Mouse (Mus musculus) thymus, postnatal 25 days (tissue): ENCODE measurements around the gene 1700010I14Rik.

Source experiments
- DNase-seq: peaks from one replicate; pipeline ENCODE4 v3.0.0; 2022

1700010I14Rik gene

DNA sequence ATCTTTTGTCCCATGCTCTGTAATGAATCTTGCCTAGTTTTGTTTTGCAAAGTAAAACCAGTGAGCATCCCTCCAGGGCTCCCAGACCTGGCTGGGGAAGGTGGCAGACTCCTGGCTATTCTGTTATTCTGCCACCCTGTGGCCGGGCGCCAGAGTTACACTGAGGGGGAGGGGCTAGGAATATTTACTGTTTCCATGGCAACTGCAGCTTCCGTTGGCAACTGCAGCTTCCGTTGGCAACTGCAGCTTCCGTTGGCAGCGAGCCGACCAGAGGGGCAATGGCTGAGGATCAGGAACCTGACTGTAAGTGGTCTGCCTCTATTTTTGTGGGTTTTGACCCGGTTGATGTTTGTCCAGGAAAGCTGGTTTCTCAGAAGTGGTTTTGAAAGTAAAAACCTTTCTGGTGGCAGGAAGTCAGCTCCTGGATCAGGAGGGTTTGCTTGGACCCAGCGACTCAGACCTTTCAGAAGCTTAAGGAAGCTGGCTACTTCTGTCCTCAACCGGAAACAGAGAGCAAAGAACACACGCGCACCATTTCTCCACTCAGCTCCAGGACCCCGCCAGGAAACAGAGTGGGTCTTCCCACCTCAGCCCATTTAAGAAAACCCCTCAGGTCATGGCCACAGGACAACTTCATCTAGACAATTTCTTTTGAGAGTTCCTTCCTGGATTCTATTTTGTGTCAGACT lies at the start of gene 1700010I14Rik:
Gene 1700010I14Rik (plus strand): TSS at position 215 of the 689 bp plus-strand sequence.
- peak; percentile 91 for DNase-seq

DNA sequence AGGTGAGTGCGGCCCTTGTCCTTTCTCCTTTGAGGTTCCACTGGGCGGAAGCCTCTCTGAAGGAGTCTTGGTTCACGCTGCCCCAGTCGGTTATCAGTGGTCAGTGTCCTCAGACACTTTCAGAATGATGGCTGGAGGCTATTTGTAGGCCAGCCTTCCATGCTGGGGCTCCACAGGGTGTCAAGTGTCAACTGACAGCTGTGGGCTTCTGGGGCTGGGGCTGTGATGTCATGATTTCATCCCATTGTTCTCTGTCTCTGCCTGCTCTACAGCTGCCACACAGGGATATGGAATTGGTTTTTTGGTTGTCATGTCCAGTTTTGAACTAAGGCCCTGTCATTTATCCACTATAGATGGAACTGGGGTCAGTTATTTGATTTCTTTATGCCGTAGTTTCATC lies 36.5 kb upstream of the 1700010I14Rik start:
- no peak for DNase-seq

DNA sequence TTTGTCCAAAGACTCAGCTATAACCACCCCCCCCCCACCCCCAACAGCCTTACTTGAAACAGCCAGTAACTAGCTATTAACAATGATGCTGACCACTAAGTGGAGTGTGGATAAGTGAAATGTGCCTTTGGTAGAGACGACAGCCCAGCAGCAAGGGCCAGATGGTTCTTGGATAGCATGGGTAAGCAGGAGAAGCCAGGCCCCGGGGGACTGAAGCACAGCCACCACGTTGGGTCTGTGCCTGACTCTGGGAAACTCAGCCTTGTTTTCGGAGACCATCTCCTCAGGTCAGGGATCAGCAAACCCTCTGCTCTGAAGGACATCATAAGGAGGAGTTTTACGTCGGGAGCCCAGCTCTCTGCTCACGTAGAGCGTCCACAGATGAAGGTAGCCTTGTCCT lies 35.2 kb upstream of the 1700010I14Rik start:
- no peak for DNase-seq

DNA sequence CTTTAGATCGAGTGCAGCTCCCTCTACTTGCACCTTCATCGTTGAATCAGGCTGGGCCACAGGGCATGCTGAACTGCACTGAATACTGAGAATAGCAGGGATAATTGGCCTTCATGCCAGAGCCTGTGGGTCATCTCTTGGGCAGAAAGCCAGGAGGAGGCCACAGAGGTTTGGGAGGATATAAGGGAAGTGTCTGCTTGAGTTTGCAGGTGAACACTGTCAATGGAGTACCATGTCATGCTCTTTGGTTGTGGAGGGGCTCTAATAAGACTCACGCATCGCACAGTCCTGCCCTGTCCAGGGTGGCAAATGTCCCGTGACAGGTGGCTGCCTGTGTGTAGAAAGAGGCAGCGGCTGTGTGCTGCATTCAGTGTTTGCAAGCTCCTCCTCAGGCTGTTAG lies 30.0 kb upstream of the 1700010I14Rik start:
- no peak for DNase-seq

DNA sequence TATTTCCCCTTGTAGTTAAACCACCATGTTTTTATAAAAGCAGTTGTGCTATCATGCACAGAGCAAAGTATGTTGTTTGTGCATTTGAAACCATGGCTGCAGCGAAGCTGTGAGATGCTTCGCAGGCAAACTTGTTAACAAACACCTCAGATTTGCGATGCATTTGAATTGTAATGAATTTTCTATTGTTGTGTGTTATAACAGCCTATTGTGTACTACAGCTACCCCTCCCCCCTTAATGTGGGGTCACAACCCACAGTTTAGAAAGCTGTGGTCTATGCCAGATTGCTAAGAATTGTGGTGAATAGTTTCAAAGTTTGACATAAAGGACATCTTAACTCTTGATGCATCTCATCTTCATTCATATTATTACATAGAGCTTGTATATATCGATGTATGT lies 27.7 kb upstream of the 1700010I14Rik start:
- DNase-seq: no peak

DNA sequence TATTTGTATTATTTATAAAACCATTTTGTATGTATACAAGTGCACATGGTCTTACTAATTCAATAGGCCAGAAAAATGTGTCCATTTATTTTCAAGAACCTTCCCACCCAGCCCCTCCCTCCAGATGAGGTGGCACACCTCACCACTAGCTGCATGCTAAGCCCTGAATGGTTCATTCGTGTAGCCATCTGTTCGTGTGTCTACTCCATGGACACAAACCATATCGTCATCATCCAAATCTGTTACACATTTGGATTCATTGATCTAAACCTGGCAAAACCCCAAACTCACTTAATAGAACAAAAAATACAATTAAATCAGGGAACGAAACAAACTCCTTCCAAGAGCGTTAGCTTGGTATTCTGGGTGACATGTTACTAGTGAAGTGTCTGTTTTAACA lies 27.0 kb upstream of the 1700010I14Rik start:
- no peak for DNase-seq

DNA sequence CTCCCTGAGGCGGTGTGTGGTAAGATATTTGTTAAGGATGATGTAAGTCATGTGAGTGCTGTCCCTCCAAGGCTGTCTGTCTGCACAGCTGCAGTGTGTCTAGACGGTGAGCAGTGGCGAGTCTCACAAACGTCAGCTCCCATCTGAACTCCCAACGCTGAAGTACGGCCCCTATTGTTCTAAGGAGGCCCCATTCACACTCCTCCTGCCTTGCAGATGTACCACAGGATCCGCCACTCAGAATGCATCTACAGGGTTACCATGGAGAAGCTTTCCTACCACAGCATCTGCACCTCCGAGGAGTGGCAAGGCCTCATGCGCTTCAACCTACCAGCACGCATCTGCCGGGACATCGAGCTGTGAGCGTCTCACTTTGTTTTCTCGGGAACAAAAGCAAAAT lies 26.5 kb upstream of the 1700010I14Rik start:
- DNase-seq: no peak

DNA sequence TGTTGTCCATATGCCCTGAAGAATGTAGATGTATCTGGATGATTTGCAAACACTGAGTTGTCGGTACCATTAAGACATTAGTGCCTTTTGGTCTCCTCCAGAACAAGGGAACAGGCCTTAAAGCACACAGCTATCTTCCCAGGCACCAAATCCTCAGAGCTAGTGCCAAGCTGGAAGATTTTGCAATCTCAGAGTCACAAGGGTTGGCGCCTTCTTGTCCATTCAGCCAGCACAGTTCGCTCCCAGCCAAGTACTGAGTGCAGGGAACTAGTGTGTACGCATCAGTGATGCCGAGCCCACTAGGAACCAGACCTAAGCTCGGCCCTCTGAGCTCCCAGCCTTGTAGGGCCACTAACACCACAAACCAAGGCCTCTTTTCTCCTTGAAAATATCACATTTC lies 23.0 kb upstream of the 1700010I14Rik start:
- DNase-seq: no peak

DNA sequence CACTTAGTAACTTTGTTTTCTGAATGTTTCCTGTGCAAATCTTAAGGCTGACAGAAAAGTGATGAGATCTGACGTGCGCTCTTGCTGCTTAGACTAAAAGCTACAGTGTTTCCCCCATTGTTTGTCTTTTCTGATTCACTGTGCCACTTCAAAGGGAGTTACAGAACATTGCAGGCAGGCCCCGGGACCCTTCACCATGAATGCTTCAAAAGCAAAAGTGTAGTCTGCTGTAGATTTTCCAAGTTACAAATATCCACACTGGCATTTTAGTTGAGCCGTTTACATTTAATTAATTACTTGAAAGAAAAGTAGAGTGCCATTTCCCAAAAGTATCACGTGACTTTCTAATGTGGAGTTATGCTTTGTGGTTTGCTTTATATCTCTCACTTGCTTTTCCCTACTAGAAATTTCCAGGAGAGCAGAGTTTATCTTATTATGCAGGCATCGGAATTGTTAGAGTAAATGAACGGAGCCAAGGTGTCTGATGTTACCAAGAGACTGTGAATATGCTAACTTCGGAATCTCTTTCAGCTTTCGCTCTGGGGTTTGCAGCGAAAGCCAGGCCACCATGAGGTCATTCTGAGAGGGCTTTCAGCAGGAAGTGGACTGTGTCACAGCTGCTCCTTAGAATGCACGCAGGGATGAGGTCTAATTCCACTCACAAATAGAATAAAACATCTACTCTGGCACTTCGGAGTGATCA lies 15.8 kb upstream of the 1700010I14Rik start:
- DNase-seq: no peak

DNA sequence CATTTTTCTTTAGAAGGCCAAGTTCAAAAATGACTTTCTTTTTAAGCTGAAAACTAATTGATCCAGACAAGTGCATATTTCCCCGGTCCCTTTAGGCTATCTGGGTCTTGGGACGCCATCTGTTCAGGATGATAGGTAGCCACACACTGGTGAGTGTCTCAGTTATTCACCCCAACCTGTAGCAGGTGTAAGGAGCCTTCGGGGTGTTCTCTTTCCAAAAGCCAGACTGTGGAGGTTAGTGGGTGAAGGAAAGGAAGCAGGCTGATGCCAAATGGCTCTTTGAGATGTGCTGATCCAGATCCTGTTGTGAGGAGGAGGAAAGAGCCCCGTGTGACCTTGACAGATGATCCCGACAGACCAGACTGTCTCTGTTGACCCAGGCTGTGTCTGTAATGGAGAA lies 14.8 kb upstream of the 1700010I14Rik start:
- no peak for DNase-seq

DNA sequence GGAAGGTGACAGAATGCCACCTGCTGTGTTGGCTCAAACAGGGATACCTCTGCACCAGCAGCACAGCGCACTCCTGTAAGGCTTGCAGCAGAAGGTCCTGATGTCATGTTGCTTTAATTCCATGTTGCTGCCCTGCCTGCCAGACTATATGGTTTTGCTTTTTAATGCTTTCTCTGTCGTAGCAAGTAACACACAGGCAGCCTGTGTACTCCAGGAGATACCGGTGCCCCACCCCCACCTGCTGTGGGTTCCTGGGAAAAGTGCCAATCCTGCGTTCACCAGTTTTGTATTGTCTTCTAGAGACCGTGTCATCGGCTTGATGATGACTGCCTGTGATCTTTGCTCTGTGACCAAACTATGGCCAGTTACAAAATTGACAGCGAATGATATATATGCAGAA lies 13.7 kb upstream of the 1700010I14Rik start:
- no peak for DNase-seq

DNA sequence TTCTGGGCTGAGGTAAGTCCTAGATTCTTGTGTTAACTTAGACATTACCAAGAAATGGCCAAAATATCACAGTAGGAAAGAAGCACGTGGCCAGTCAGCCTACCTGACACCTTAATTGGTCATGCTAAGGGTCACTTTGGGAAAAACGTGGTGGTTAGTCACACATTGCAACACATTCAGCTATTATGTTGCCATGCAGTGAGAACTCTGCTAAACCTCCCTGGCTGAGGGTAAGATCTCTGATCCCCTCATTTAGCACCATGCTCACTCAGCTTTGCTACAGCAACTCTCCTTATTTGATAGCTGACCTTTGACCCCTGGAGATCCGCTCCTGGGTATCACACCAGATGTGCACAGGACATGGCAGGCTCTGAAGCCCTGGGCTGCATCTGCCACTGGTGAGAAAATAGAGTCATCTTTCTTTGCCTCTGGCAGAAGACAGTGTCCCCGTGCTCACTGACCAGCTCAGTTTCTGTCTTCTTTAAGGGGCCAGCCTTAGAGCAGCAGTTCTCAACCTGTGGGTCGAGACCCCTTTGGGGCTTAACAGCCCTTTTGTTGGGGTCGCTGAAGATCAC lies 13.2 kb upstream of the 1700010I14Rik start:
- DNase-seq: no peak

DNA sequence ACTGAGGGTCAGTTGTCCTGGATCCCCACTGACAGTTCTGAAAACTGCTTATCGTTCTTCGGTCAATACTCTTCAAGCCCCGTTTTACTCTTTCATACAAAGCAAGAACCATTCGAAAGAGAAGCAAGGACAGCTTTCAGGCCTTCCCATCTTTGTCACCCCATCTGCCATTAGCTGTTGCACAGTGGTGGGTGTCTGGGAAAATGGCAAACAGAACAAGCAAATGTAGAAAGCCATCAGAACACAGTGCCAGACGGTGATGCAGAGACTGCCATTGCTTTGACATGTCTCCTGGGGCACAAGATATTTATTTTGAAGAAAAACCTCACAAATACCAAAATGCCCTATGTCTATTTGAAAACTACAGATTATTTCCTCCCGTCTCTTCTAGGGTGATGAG lies 11.4 kb upstream of the 1700010I14Rik start:
- DNase-seq: no peak

DNA sequence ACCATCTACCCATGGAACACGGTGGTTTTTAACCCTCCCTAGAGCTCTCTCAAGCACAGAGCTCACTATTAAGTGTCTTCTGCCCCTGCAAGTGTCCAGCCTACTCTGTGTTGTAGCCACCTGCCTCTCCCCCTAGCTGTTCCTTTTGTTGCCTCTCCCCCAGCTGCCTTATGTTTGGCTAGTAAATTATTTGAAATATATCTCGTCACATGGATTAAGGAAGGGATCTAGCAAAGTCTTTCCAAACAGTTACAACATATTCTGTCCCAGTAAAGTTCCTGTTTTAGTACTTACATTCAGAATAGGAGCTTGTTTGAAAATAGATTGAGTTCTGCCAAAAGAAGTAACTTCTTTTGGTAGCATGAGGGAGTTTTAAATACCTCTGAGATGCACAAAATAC lies 10.9 kb upstream of the 1700010I14Rik start:
- DNase-seq: no peak

DNA sequence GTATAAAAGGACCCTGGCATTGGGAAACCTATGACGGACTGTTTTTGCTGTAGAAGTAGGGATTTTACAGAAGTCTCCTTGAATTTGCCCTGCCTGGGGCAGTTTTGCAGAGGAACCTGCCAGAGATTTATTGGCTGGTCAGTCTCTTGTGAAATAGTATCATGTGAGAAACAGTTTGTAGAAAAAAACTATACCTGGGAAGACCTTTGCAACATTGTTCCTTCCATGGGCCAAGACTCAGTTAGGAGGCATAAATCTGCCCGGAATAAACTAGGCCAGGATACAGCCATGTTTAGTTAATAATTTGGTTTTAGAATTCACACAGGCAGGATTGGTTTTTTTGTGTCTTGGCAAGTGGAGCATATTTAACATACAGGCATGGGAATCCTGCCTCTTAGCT lies 4.6 kb upstream of the 1700010I14Rik start:
- no peak for DNase-seq

DNA sequence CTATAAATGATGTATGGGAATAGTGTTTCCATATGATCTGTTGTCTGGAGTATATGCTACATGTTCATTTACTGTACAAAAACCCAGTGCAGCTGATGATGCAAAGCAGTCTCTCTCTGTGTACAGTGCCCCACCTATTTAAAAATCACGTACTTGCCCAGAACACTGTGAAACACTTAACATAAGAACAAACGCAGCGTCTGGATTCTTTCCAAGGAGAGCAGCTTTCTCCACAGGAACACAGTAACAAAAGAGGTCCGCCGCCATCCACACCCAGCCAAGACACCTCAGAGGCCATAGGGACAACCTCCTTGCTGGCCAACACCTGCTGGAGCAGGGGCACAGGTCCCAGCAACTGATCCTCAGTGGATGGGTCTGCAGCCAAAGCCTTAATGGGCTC lies 2.4 kb upstream of the 1700010I14Rik start:
- no peak for DNase-seq

DNA sequence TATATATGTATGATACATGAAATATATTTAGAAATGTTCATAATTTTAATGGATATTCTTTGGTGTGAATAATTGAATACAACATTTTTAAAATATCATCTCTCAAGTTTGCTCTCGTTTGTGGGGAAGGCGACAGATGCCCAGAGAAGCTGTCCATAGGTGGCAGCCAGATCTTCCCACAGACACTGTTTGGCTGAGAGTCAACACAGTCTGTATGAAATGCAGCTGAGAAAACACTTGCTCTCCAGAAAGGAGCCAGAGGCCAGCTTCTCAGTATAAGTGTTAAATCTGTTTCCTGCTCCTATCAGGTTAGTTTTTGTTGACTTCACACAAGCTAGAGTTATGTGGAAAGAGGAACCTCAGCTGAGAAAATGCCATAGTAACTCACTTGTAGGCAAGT lies 1.6 kb upstream of the 1700010I14Rik start:
- no peak for DNase-seq

DNA sequence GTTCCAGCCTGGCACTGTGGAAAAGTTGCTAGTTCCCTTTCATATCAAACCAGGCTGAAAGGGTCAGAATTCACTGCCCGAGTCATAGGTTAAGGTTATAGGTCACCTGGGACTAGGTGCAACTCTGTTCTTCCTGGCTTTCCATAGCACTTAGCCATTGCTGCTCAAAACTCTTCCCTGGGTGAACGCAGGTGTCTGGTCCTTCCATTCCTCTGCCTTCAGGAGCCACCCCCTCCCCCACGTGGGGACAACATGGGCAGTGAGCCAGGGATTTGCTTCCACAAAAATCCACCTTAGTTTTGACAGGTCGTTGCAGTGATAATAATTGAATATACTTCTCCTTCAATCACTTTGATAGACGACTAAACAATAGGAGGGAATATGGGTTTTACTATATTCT lies 764 bp upstream of the 1700010I14Rik start:
- DNase-seq: no peak

DNA sequence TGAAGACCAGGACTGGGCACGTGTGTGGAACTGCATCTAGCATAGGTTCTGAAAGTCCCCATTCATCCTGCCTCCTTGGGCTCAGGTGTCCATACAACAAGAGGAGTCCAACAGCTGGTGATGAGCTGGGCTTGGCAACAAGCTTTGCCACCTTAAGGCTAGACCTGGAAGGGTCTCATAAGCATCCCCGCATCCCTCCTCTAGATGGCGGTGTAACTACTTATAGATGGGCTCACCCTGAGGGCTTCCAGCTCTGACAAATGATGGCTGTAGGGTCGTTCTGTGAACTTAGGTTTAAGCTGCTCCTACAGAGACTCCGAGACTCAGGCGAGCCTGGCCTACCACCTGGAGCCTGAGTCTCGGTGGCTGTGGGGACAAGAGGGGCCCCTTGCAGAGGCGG lies 3.0 kb downstream of the 1700010I14Rik start:
- peak; percentile 70 for DNase-seq

DNA sequence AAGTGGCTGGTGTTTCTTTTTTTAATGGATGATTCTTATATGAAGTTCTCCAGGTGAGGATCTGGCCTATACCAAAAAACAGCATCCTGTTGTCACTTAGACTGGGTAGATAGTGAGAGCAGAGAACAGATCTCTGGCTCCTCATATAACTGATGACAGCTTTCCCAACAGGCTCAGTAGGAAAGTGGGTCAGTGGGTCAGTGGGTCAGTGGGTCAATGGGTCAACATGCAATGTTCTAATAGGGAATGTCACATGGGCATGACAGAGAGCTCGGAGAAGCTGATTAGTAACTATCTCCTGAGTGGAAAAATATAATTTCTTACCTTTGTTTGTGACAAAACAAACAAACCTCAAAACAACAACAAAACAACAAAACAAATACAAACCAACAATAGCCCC lies 7.2 kb downstream of the 1700010I14Rik start:
- no peak for DNase-seq

DNA sequence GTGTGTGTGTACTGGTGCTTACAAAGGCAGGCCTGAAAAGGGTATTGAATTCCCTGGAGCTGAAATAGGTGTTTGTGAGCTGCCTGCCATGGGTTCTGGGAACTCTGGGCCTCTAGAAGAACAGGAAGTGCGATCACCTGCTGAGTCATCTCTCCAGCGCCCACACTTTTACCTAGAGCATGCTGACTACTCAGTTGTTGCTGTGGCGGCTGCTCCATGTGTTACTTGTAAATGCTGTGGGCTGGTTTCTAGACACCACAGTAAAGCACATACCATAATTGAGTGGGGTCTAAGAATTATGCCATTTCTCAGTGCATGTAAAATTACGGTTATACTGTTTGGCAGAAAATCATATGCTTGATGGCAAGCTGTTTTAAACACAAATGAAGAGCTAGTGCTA lies 14.3 kb downstream of the 1700010I14Rik start:
- DNase-seq: peak; percentile 28

DNA sequence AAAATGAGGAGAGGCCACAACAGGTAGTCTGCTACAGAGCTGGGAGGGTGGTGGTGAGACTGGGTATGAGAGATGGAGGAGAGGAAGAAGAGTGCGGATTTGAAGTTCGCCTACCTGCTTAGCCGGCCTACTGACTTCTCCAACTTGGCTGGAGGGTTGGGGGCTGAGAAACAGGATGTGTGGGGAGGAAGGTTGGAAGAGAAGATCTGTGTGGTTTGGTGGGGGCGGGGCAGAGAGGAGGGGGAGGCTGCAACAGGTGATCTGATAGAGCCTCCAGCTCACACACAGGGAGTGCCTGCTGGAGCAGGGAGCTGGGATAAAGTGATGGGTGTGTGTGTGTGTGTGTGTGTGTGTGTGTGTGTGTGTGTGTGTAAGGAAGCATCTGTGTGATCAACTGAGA lies 16.4 kb downstream of the 1700010I14Rik start:
- peak; percentile 36 for DNase-seq

DNA sequence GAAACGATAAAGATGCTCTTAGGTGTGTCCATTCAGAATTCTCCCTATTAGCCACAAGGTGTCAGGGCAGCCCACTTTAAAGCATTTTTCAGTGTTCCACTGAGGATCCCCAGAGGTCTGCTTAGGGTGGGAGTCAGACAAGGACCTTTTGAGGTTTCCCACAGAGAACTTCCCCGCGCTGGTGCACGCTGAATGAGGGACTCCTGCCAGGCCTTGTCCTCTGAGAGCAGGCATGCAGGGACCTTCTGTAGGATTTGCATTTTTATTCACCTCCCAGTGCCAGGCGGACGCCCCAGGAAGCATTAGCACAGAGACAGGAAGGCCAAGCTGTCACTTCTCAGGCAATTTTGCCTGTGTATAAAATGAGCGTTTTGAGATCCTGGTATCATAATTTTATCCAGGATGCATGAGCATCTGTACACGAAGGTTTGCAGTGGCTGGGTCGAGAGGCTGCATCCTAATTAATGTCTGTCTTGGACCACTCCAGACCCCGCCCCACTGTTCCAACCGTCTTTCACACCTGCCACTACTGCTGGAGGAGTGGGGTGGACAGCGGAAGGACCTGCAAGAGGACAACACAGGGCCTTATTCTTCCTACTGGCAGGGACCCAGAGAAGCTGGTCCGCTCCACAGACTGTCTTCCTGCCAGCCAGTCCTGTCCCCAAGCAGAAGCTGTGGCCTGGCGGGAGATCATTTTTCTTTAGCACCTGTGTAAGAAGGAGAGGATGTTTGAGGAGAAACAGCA lies 35.2 kb downstream of the 1700010I14Rik start:
- DNase-seq: no peak

DNA sequence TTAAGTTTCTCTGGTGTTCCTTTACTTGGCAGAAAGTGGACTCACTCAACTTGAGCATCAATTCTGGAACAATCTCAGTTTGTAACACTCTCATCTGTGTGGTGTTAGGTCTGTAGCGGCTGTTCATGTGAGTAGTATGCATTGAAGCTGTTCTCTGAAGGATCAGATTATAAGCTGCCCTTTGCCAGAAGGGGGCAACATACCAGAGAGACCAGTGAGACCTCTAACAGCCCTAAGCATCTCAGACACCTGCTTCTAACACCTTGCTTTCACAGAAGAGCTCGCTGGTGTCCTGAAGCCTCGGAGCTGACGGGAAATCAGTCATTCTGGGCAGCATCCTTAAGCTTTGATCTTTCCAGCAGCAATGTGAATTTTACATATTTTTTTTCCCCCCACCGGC lies 42.0 kb downstream of the 1700010I14Rik start:
- DNase-seq: peak; percentile 18
